Mouse (Mus musculus) forebrain, embryonic 14.5 days (tissue): ENCODE data around the gene Ints7. TPM values are rescaled to one million over a fixed set of nuclear protein-coding genes. Genes with fewer than 3 reads are reported as not detected.

Source experiments
- ATAC-seq: fragments of 200-750 bp; cut with Nextera tagmentation; 2 replicates; pipeline ENCODE4 v1.8.0; 2017; ENCODE audit warnings: mild to moderate bottlenecking, moderate library complexity
- DNase-seq: peaks from one replicate; pipeline ENCODE4 v3.0.0-alpha.2; 2015; ENCODE audit warnings: low spot score
- H3K27ac ChIP-seq: fragments of 300-500 bp; sonication (generic); 2 replicates; pipeline ENCODE4 v1.5.1; 2014; ENCODE audit warnings: low read depth, mild to moderate bottlenecking, control low read depth, low read length, moderate library complexity
- H3K27me3 ChIP-seq: fragments of 300-500 bp; sonication (generic); replicated peaks from 2 replicates; pipeline ENCODE4 v1.6.1; 2014; ENCODE audit warnings: low read length, control low read depth, mixed read lengths; ENCODE audit not compliant: control insufficient read depth, insufficient read depth
- H3K36me3 ChIP-seq: fragments of 300-500 bp; sonication (generic); 2 replicates; pipeline ENCODE4 v1.6.1; 2014; ENCODE audit warnings: low read length, control low read depth; ENCODE audit not compliant: control insufficient read depth, insufficient read depth
- H3K4me1 ChIP-seq: fragments of 300-500 bp; sonication (generic); 2 replicates; pipeline ENCODE4 v1.6.1; 2014; ENCODE audit warnings: antibody characterized with exemption, low read length, control low read depth; ENCODE audit not compliant: control insufficient read depth, insufficient read depth
- H3K4me2 ChIP-seq: fragments of 300-500 bp; sonication (generic); 2 replicates; pipeline ENCODE4 v1.6.1; 2014; ENCODE audit warnings: mild to moderate bottlenecking, control low read depth, low read length
- H3K4me3 ChIP-seq: fragments of 300-500 bp; sonication (generic); 2 replicates; pipeline ENCODE4 v1.5.1; 2014; ENCODE audit warnings: low read depth, low read length, control low read depth
- H3K9ac ChIP-seq: fragments of 300-500 bp; sonication (generic); 2 replicates; pipeline ENCODE4 v1.6.1; 2014; ENCODE audit warnings: mild to moderate bottlenecking, low read length, control low read depth, moderate library complexity
- H3K9me3 ChIP-seq: fragments of 300-500 bp; sonication (generic); replicated peaks from 2 replicates; pipeline ENCODE4 v1.6.1; 2016; ENCODE audit warnings: low read length, control low read depth, mixed read lengths; ENCODE audit not compliant: control insufficient read depth
- WGBS: fragments of 180-500 bp; shearing (Covaris S2); extraction: QIAGEN DNeasy Blood & Tissue Kit; methylation state at CpG from one replicate; pipeline ENCODE4 v1.1.7; 2014; 5-methylcytosine and 5-hydroxymethylcytosine counted together
- polyA plus RNA-seq: library from polyadenylated mRNA; unstranded; fragments of >200 nt; fragmentation: Nextera tagmentation; extraction: Ambion mirVana; gene quantifications from 2 replicates; pipeline ENCODE4 v1.2.1, GENCODE M21; 2014

Ints7 gene
- polyA plus RNA-seq, 1 experiment from 2014 or later, result 31.1 TPM

GRCm38 (mm10) chr1:191634116-191634515 lies 58.7 kb downstream of the Ints7 start:
- DNase-seq (no peak), ATAC-seq (no peak)
- Histone ChIP-seq H3K9ac (no peak overlapping the region), H3K27me3 (no peaks in the 10 kb centered on the region), H3K9me3 (no peaks in the 10 kb centered on the region), H3K36me3 (no peaks in the 10 kb centered on the region), H3K27ac (no peak overlapping the region), H3K4me3 (no peak overlapping the region), H3K4me1 (no peaks in the 10 kb centered on the region), H3K4me2 (no peak overlapping the region)
- WGBS, result 61% methylated on average over 2 of the region's 2 CpGs

- H3K9me3 ChIP-seq, result no peaks in the 10 kb centered on the region
- no peak overlapping the region for H3K4me3 ChIP-seq
- no peak overlapping the region for H3K4me2 ChIP-seq
- 94% methylated on average over 2 of the region's 2 CpGs for WGBS
- no peaks in the 10 kb centered on the region for H3K36me3 ChIP-seq
- no peak for ATAC-seq
- no peak overlapping the region for H3K27ac ChIP-seq
- H3K4me1 ChIP-seq, result no peaks in the 10 kb centered on the region
- no peak for DNase-seq
- H3K27me3 ChIP-seq, result no peaks in the 10 kb centered on the region
- H3K9ac ChIP-seq, result no peak overlapping the region
Observed at GRCm38 (mm10) chr1:191638404-191638803, 63.0 kb downstream of the Ints7 start.

- Histone ChIP-seq H3K4me3 (no peak overlapping the region), H3K27me3 (no peaks in the 10 kb centered on the region), H3K36me3 (no peaks in the 10 kb centered on the region), H3K4me2 (no peak overlapping the region), H3K4me1 (no peaks in the 10 kb centered on the region), H3K9ac (no peak overlapping the region), H3K27ac (no peak overlapping the region), H3K9me3 (no peaks in the 10 kb centered on the region)
- WGBS, result 84% methylated on average over 3 of the region's 3 CpGs
- ATAC-seq (no peak), DNase-seq (no peak)
Observed at GRCm38 (mm10) chr1:191639200-191639807, 63.9 kb downstream of the Ints7 start.

- no peaks in the 10 kb centered on the region for H3K36me3 ChIP-seq
- H3K9me3 ChIP-seq, result no peaks in the 10 kb centered on the region
- ATAC-seq (no peak), DNase-seq (no peak)
- no peak overlapping the region for H3K9ac ChIP-seq
- H3K27ac ChIP-seq, result no peak overlapping the region
- no peaks in the 10 kb centered on the region for H3K27me3 ChIP-seq
- 75% methylated on average over 2 of the region's 2 CpGs for WGBS
- H3K4me1 ChIP-seq, result no peaks in the 10 kb centered on the region
- no peak overlapping the region for H3K4me2 ChIP-seq
- no peak overlapping the region for H3K4me3 ChIP-seq
Observed at GRCm38 (mm10) chr1:191640146-191640545, 64.7 kb downstream of the Ints7 start.

- no peak for ATAC-seq
- Histone ChIP-seq H3K36me3 (no peaks in the 10 kb centered on the region), H3K27ac (no peak overlapping the region), H3K9me3 (no peaks in the 10 kb centered on the region), H3K27me3 (no peaks in the 10 kb centered on the region), H3K4me2 (no peak overlapping the region), H3K4me1 (no peaks in the 10 kb centered on the region), H3K4me3 (no peak overlapping the region), H3K9ac (no peak overlapping the region)
- 62% methylated on average over 3 of the region's 3 CpGs for WGBS
- no peak for DNase-seq
Observed at GRCm38 (mm10) chr1:191640848-191641247, 65.4 kb downstream of the Ints7 start.

- Histone ChIP-seq H3K27me3 (no peaks in the 10 kb centered on the region), H3K4me2 (no peak overlapping the region), H3K9ac (no peak overlapping the region), H3K27ac (no peak overlapping the region), H3K36me3 (no peaks in the 10 kb centered on the region), H3K4me1 (no peaks in the 10 kb centered on the region), H3K9me3 (no peaks in the 10 kb centered on the region), H3K4me3 (no peak overlapping the region)
- no peak for DNase-seq
- 10% methylated on average over 2 of the region's 2 CpGs for WGBS
- ATAC-seq, result no peak
Observed at GRCm38 (mm10) chr1:191641438-191641837, 66.0 kb downstream of the Ints7 start.

GRCm38 (mm10) chr1:191642903-191643302 lies 67.5 kb downstream of the Ints7 start:
- no peaks in the 10 kb centered on the region for H3K27me3 ChIP-seq
- no peaks in the 10 kb centered on the region for H3K36me3 ChIP-seq
- DNase-seq, result no peak
- H3K9ac ChIP-seq, result no peak overlapping the region
- H3K4me1 ChIP-seq, result no peaks in the 10 kb centered on the region
- H3K27ac ChIP-seq, result no peak overlapping the region
- no peak overlapping the region for H3K4me3 ChIP-seq
- 55% methylated on average over 4 of the region's 4 CpGs for WGBS
- H3K4me2 ChIP-seq, result no peak overlapping the region
- no peaks in the 10 kb centered on the region for H3K9me3 ChIP-seq
- no peak for ATAC-seq

GRCm38 (mm10) chr1:191645921-191646320 lies 70.5 kb downstream of the Ints7 start:
- DNase-seq (no peak), ATAC-seq (no peak)
- no peak overlapping the region for H3K27ac ChIP-seq
- 66% methylated on average over 8 of the region's 8 CpGs for WGBS
- no peak overlapping the region for H3K9ac ChIP-seq
- no peak overlapping the region for H3K4me2 ChIP-seq
- no peak overlapping the region for H3K4me3 ChIP-seq
- no peaks in the 10 kb centered on the region for H3K36me3 ChIP-seq
- no peaks in the 10 kb centered on the region for H3K27me3 ChIP-seq
- no peaks in the 10 kb centered on the region for H3K9me3 ChIP-seq
- H3K4me1 ChIP-seq, result no peaks in the 10 kb centered on the region

GRCm38 (mm10) chr1:191647590-191647989 lies 72.2 kb downstream of the Ints7 start:
- WGBS, result 91% methylated on average over 3 of the region's 3 CpGs
- H3K4me2 ChIP-seq, result no peak overlapping the region
- no peak overlapping the region for H3K4me3 ChIP-seq
- no peak overlapping the region for H3K9ac ChIP-seq
- H3K36me3 ChIP-seq, result no peaks in the 10 kb centered on the region
- no peaks in the 10 kb centered on the region for H3K27me3 ChIP-seq
- H3K27ac ChIP-seq, result no peak overlapping the region
- H3K4me1 ChIP-seq, result no peaks in the 10 kb centered on the region
- ATAC-seq, result no peak
- DNase-seq, result no peak
- no peaks in the 10 kb centered on the region for H3K9me3 ChIP-seq
